Mouse (Mus musculus) frontal cortex, postnatal 25 days (tissue): Measurements from ENCODE around the gene Gm13088.
"Not testable (repeated sequence)": the region's sequence is repeated elsewhere in the genome, so short reads cannot be mapped to it uniquely, and the experiment has no call there.

Source experiments
- DNase-seq, 2 experiments: peaks; one replicate each; pipeline ENCODE4 v3.0.0; 2022; ENCODE audit warnings: low spot score in 2 of 2

Gm13088 gene

GRCm38 (mm10) chr4:143657146-143657545, at the start of gene Gm13088:
Gm13088 (minus strand) TSS chr4:143657246.
- not testable (repeated sequence) for DNase-seq

GRCm38 (mm10) chr4:143702611-143703010, 45.6 kb upstream of the Gm13088 start, which contains the start of gene Gm13089:
Gm13089 (minus strand) TSS chr4:143702711.
- DNase-seq, result no peak

DNA sequence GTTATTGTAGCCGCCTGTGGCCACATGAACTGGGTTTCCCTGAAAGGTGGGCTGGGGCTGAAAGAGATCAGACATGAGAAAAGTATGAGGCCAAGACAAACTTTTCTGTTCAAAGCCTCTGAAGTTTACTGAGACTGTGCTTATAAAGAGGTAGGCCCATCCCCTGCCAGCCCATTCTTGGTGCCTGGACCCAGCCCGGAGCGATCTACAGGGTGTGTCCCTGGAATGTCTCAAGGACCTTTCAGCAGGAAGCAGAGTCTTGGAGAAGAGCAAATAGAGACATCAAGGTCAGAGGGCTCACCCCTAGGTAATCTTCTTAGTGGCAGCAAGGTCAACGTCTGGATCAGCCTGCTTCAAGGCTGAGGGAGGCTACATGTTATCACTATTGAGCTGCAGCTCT, 38.9 kb downstream of the Gm13088 start:
- not testable (repeated sequence) for DNase-seq

GRCm38 (mm10) chr4:143614703-143615102, 42.3 kb downstream of the Gm13088 start, which contains the start of gene Gm13083:
Gm13083 (plus strand) TSS chr4:143615003.
- not testable (repeated sequence) for DNase-seq

DNA sequence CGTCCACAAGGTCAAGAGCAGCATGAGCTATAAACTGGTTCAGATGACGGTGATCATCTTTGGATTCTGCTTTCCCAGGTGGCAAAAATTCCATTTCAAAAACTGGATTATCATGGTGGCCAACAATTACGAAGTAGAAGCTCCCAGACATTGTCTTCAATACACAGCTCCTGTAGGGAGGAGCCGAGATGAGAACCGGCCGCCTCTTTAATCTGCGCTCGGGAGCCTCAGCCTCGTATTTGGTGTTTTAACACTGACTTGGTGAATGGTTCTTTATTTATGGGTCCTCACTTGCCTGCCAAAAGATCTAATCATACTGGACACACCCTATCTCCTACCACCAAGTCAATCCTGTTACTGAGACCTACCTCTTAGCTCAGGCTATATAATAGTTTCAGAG, 45.1 kb downstream of the Gm13088 start:
- not testable (repeated sequence) for DNase-seq
